Mouse (Mus musculus) kidney, embryonic 15.5 days (tissue): ENCODE data around the gene Negr1. TPM values are rescaled to one million over a fixed set of nuclear protein-coding genes. Genes with fewer than 3 reads are reported as not detected.

Experiments
- ATAC-seq: fragments of 200-750 bp; cut with Nextera tagmentation; replicated peaks from 2 replicates; pipeline ENCODE4 v1.8.0; 2017; ENCODE audit warnings: moderate TSS enrichment; ENCODE audit not compliant: low FRiP score
- H3K27ac ChIP-seq: fragments of 300-500 bp; sonication (generic); 2 replicates; pipeline ENCODE4 v1.5.1; 2015; ENCODE audit warnings: mild to moderate bottlenecking, inconsistent platforms
- H3K27me3 ChIP-seq: fragments of 300-500 bp; sonication (generic); 2 replicates; pipeline ENCODE4 v1.6.1; 2015; ENCODE audit warnings: inconsistent platforms
- H3K36me3 ChIP-seq: fragments of 300-500 bp; sonication (generic); 2 replicates; pipeline ENCODE4 v1.6.1; 2015; ENCODE audit warnings: inconsistent platforms
- H3K4me1 ChIP-seq: fragments of 300-500 bp; sonication (generic); 2 replicates; pipeline ENCODE4 v1.6.1; 2015; ENCODE audit warnings: inconsistent platforms
- H3K4me2 ChIP-seq: fragments of 300-500 bp; sonication (generic); 2 replicates; pipeline ENCODE4 v1.6.1; 2015; ENCODE audit warnings: moderate library complexity, mild to moderate bottlenecking, inconsistent platforms
- H3K4me3 ChIP-seq: fragments of 300-500 bp; sonication (generic); replicated peaks from 2 replicates; pipeline ENCODE4 v1.5.1; 2015; ENCODE audit warnings: mild to moderate bottlenecking, inconsistent platforms
- H3K9ac ChIP-seq: fragments of 300-500 bp; sonication (generic); 2 replicates; pipeline ENCODE4 v1.6.1; 2015; ENCODE audit warnings: mild to moderate bottlenecking, inconsistent platforms
- H3K9me3 ChIP-seq: fragments of 300-500 bp; sonication (generic); replicated peaks from 2 replicates; pipeline ENCODE4 v1.6.1; 2016; ENCODE audit warnings: inconsistent platforms
- WGBS: fragments of 180-500 bp; shearing (Covaris S2); methylation state at CpG from one replicate; pipeline ENCODE4 v1.1.7; 2015; ENCODE audit warnings: mixed read lengths; 5-methylcytosine and 5-hydroxymethylcytosine counted together
- polyA plus RNA-seq: library from polyadenylated mRNA; unstranded; fragments of >200 nt; fragmentation: Nextera tagmentation; extraction: Ambion mirVana; gene quantifications from 2 replicates; pipeline ENCODE4 v1.2.1, GENCODE M21; 2015

Gene Negr1
- polyA plus RNA-seq = 8.2 and 11.2 TPM in 2 replicates

- H3K36me3 ChIP-seq = no peaks in the 10 kb centered on the region
- under 1% methylated on average over 78 of the region's 79 CpGs for WGBS
- H3K9ac ChIP-seq = peak within 1 kb of the TSS; percentile 51
- peak; percentile 88 for ATAC-seq
- H3K4me1 ChIP-seq = peaks cover 26% of the 10 kb centered on the region
- peak within 1 kb of the TSS; percentile 66 for H3K4me3 ChIP-seq
- H3K27ac ChIP-seq = peak within 1 kb of the TSS; percentile 89
- H3K27me3 ChIP-seq = peaks cover 29% of the 10 kb centered on the region
- H3K4me2 ChIP-seq = peak within 1 kb of the TSS; percentile 81
- H3K9me3 ChIP-seq = no peaks in the 10 kb centered on the region
Observed at GRCm38 (mm10) chr3:156561524-156562423, at the start of gene Negr1. Negr1 (plus strand) TSS chr3:156561794.

- no peaks in the 10 kb centered on the region for H3K36me3 ChIP-seq
- H3K4me2 ChIP-seq = no peak overlapping the region
- no peak overlapping the region for H3K4me3 ChIP-seq
- 83% methylated on average over 8 of the region's 8 CpGs for WGBS
- H3K27me3 ChIP-seq = no peaks in the 10 kb centered on the region
- H3K4me1 ChIP-seq = no peaks in the 10 kb centered on the region
- H3K9ac ChIP-seq = no peak overlapping the region
- no peaks in the 10 kb centered on the region for H3K9me3 ChIP-seq
- no peak for ATAC-seq
- no peak overlapping the region for H3K27ac ChIP-seq
Observed at GRCm38 (mm10) chr3:156526461-156526933, 35.1 kb upstream of the Negr1 start.

- Histone ChIP-seq H3K27me3 (no peaks in the 10 kb centered on the region), H3K9ac (no peak overlapping the region), H3K4me1 (no peaks in the 10 kb centered on the region), H3K4me2 (no peak overlapping the region), H3K4me3 (no peak overlapping the region), H3K27ac (no peak overlapping the region), H3K36me3 (no peaks in the 10 kb centered on the region), H3K9me3 (no peaks in the 10 kb centered on the region)
- no peak for ATAC-seq
- 82% methylated on average over 2 of the region's 2 CpGs for WGBS
Observed at GRCm38 (mm10) chr3:156527231-156527995, 34.2 kb upstream of the Negr1 start.

- Histone ChIP-seq H3K4me3 (peak overlapping the region; percentile 66; the same call in 1 of the 2 replicates), H3K27ac (no peak overlapping the region), H3K4me2 (peak overlapping the region; percentile 81), H3K4me1 (peaks cover 26% of the 10 kb centered on the region), H3K27me3 (peaks cover 29% of the 10 kb centered on the region), H3K36me3 (no peaks in the 10 kb centered on the region), H3K9ac (no peak overlapping the region), H3K9me3 (no peaks in the 10 kb centered on the region)
- WGBS = 25% methylated on average over 8 of the region's 8 CpGs
- ATAC-seq = no peak
Observed at GRCm38 (mm10) chr3:156559441-156559825, 2.2 kb upstream of the Negr1 start.

- no peaks in the 10 kb centered on the region for H3K9me3 ChIP-seq
- H3K9ac ChIP-seq = no peak overlapping the region; the same call in 1 of the 2 replicates
- no peak for ATAC-seq
- peak overlapping the region; percentile 81 for H3K4me2 ChIP-seq
- H3K4me3 ChIP-seq = peak overlapping the region; percentile 66
- peaks cover 26% of the 10 kb centered on the region for H3K4me1 ChIP-seq
- 6% methylated on average over 19 of the region's 19 CpGs for WGBS
- H3K27ac ChIP-seq = peak overlapping the region; percentile 89; the same call in 1 of the 2 replicates
- no peaks in the 10 kb centered on the region for H3K36me3 ChIP-seq
- peaks cover 29% of the 10 kb centered on the region for H3K27me3 ChIP-seq
Observed at GRCm38 (mm10) chr3:156559826-156560471, 1.6 kb upstream of the Negr1 start.

GRCm38 (mm10) chr3:156560766-156561165 is 828 bp upstream of the Negr1 start:
- Histone ChIP-seq H3K9ac (peak overlapping the region; percentile 34; the same call in 1 of the 2 replicates), H3K36me3 (no peaks in the 10 kb centered on the region), H3K9me3 (no peaks in the 10 kb centered on the region), H3K4me2 (peak overlapping the region; percentile 81), H3K27ac (peak overlapping the region; percentile 89), H3K27me3 (peaks cover 29% of the 10 kb centered on the region), H3K4me3 (peak overlapping the region; percentile 66), H3K4me1 (peaks cover 26% of the 10 kb centered on the region)
- 0% methylated on average over 27 of the region's 27 CpGs for whole genome bisulfite sequencing
- ATAC-seq = peak; percentile 91

GRCm38 (mm10) chr3:156562424-156562785 is 811 bp downstream of the Negr1 start:
- peaks cover 29% of the 10 kb centered on the region for H3K27me3 ChIP-seq
- no peaks in the 10 kb centered on the region for H3K36me3 ChIP-seq
- H3K4me2 ChIP-seq = peak overlapping the region; percentile 81
- H3K9ac ChIP-seq = peak overlapping the region; percentile 51
- ATAC-seq = peak; percentile 13
- 0 out of 2 replicates have a peak overlapping the region, but pooled peaks have one; percentile 84 for H3K27ac ChIP-seq
- peak overlapping the region; percentile 66 for H3K4me3 ChIP-seq
- no peaks in the 10 kb centered on the region for H3K9me3 ChIP-seq
- H3K4me1 ChIP-seq = peaks cover 26% of the 10 kb centered on the region
- WGBS = 1% methylated on average over 10 of the region's 10 CpGs

- 6% methylated on average over 2 of the region's 2 CpGs for WGBS
- H3K9me3 ChIP-seq = no peaks in the 10 kb centered on the region
- H3K27ac ChIP-seq = 0 out of 2 replicates have a peak overlapping the region, but pooled peaks have one; percentile 84
- peak; percentile 17 for ATAC-seq
- no peaks in the 10 kb centered on the region for H3K36me3 ChIP-seq
- H3K9ac ChIP-seq = no peak overlapping the region
- H3K4me3 ChIP-seq = peak overlapping the region; percentile 66
- H3K4me1 ChIP-seq = peaks cover 26% of the 10 kb centered on the region
- H3K4me2 ChIP-seq = peak overlapping the region; percentile 81
- H3K27me3 ChIP-seq = peaks cover 29% of the 10 kb centered on the region
Observed at GRCm38 (mm10) chr3:156562796-156563195, 1.2 kb downstream of the Negr1 start.

GRCm38 (mm10) chr3:156563353-156563752 is 1.8 kb downstream of the Negr1 start:
- WGBS = 6% methylated on average over 3 of the region's 3 CpGs
- peak overlapping the region; percentile 66 for H3K4me3 ChIP-seq
- peak; percentile 1; the same call in 1 of the 2 replicates for ATAC-seq

GRCm38 (mm10) chr3:156573465-156573864 is 11.9 kb downstream of the Negr1 start:
- no peaks in the 10 kb centered on the region for H3K9me3 ChIP-seq
- no peaks in the 10 kb centered on the region for H3K27me3 ChIP-seq
- ATAC-seq = no peak
- H3K27ac ChIP-seq = no peak overlapping the region
- H3K4me1 ChIP-seq = no peaks in the 10 kb centered on the region
- no peak overlapping the region for H3K9ac ChIP-seq
- no peak overlapping the region for H3K4me3 ChIP-seq
- no peak overlapping the region for H3K4me2 ChIP-seq
- no peaks in the 10 kb centered on the region for H3K36me3 ChIP-seq
- 27% methylated on average over 2 of the region's 2 CpGs for WGBS

More at GRCm38 (mm10) chr3:156563353-156563752, 1.8 kb downstream of the Negr1 start:
- no peak overlapping the region for H3K27ac ChIP-seq
- no peaks in the 10 kb centered on the region for H3K9me3 ChIP-seq
- no peak overlapping the region for H3K9ac ChIP-seq
- H3K4me2 ChIP-seq = peak overlapping the region; percentile 81
- H3K27me3 ChIP-seq = peaks cover 27% of the 10 kb centered on the region
- peaks cover 26% of the 10 kb centered on the region for H3K4me1 ChIP-seq
- no peaks in the 10 kb centered on the region for H3K36me3 ChIP-seq

- Histone ChIP-seq H3K27ac (no peak overlapping the region), H3K4me3 (no peak overlapping the region), H3K36me3 (no peaks in the 10 kb centered on the region), H3K27me3 (no peaks in the 10 kb centered on the region), H3K9me3 (no peaks in the 10 kb centered on the region), H3K4me1 (no peaks in the 10 kb centered on the region), H3K4me2 (no peak overlapping the region), H3K9ac (no peak overlapping the region)
- WGBS = 85% methylated on average over 1 of the region's 1 CpGs
- ATAC-seq = no peak
Observed at GRCm38 (mm10) chr3:156576292-156576691, 14.7 kb downstream of the Negr1 start.
